Mouse (Mus musculus): ENCODE results near the gene Zfp579. TPM values are rescaled to one million over a fixed set of nuclear protein-coding genes. Genes with fewer than 3 reads are reported as not detected.

The Zfp579 gene
- polyA plus RNA-seq, 1 experiment from 2014 or later = 49.2 TPM

- Histone ChIP-seq H3K36me3 (ENCODE audit: control insufficient read depth, insufficient read depth, low read length) (no peaks in the 10 kb centered on the region), H3K4me2 (ENCODE audit: low read length) (no peak overlapping the region), H3K27ac (ENCODE audit: low read depth, low read length) (no peak overlapping the region), H3K4me3 (ENCODE audit: low read length) (no peak overlapping the region), H3K4me1 (ENCODE audit: control insufficient read depth, insufficient read depth, low read depth, low read length) (no peaks in the 10 kb centered on the region), H3K27me3 (replicated peaks; ENCODE audit: control insufficient read depth, insufficient read depth, low read length) (no peaks in the 10 kb centered on the region), H3K9ac (ENCODE audit: low read depth, low read length) (no peak overlapping the region), H3K9me3 (ENCODE audit: control insufficient read depth, low read length) (no peaks in the 10 kb centered on the region)
- ATAC-seq = no peak
- 78% methylated on average over 18 of the region's 18 CpGs for WGBS
These were observed 23.5 kb downstream of the Zfp579 start for GRCm38 (mm10) chr7:4972321-4973047.

- H3K4me1 ChIP-seq (ENCODE audit: control insufficient read depth, insufficient read depth, low read depth, low read length) = no peaks in the 10 kb centered on the region
- H3K9me3 ChIP-seq (ENCODE audit: control insufficient read depth, low read length) = no peaks in the 10 kb centered on the region
- no peak overlapping the region for H3K4me2 ChIP-seq (ENCODE audit: low read length)
- no peak overlapping the region for H3K9ac ChIP-seq (ENCODE audit: low read depth, low read length)
- WGBS = 26% methylated on average over 7 of the region's 7 CpGs
- no peak overlapping the region for H3K4me3 ChIP-seq (ENCODE audit: low read length)
- no peak for ATAC-seq
- no peaks in the 10 kb centered on the region for H3K36me3 ChIP-seq (ENCODE audit: control insufficient read depth, insufficient read depth, low read length)
- no peaks in the 10 kb centered on the region for H3K27me3 ChIP-seq (replicated peaks; ENCODE audit: control insufficient read depth, insufficient read depth, low read length)
- no peak overlapping the region for H3K27ac ChIP-seq (ENCODE audit: low read depth, low read length)
These were observed 24.2 kb downstream of the Zfp579 start for GRCm38 (mm10) chr7:4971710-4972109.

DNA sequence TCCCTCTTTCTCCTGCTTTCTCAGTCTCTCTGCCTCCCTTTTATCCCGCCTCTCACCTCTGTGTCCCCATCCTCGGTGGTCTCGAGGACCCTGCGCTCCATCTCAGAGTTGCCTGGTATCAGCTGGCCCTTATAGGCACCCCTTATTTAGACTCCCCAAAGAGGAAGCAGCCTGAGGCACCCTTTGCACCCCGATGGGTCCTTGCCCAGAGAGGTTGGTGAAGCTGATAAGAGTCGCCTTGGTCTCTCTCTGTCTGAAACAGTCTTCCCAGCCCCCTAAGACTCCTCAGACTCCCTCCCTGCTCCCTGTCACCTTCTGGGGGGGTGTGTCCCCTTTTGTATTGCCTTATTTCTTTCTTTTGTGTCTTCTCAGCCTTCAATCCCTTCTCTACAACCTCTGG is 24.9 kb downstream of the Zfp579 start, which contains the start of gene Sbk3:
Sbk3 (minus strand) TSS at position 101 of the 400 bp plus-strand sequence.
- H3K4me2 ChIP-seq (ENCODE audit: low read length) = no peak within 1 kb of the TSS
- ATAC-seq = no peak
- H3K27me3 ChIP-seq (replicated peaks; ENCODE audit: control insufficient read depth, insufficient read depth, low read length) = 0 out of 2 replicates have a peak, but pooled peaks cover 2% of the 10 kb centered on the region
- no peaks in the 10 kb centered on the region for H3K36me3 ChIP-seq (ENCODE audit: control insufficient read depth, insufficient read depth, low read length)
- H3K27ac ChIP-seq (ENCODE audit: low read depth, low read length) = no peak within 1 kb of the TSS
- no peak within 1 kb of the TSS for H3K4me3 ChIP-seq (ENCODE audit: low read length)
- H3K4me1 ChIP-seq (ENCODE audit: control insufficient read depth, insufficient read depth, low read depth, low read length) = no peaks in the 10 kb centered on the region
- H3K9me3 ChIP-seq (ENCODE audit: control insufficient read depth, low read length) = no peaks in the 10 kb centered on the region
- 42% methylated on average over 6 of the region's 6 CpGs for WGBS
- no peak within 1 kb of the TSS for H3K9ac ChIP-seq (ENCODE audit: low read depth, low read length)

DNA sequence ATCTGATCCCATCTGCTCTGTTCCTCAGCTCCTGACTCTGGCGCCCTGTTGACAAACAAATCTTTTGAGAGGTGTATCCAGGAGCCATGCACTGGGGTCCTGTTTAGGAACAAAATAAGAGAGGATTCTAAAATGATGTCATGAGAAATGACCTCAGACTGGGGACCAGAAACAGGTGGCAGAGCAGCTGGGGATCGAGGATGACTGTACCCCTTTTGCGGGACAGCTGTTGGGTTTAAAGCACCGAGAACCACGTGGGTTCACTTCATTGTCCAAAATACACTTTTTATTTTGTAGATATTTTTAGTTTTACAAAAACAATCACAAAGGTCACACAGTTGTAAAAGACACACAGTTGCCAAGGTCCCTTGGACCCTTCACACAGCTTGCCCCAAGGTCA is 31.0 kb downstream of the Zfp579 start:
- no peak overlapping the region for H3K4me3 ChIP-seq (ENCODE audit: low read length)
- 81% methylated on average over 5 of the region's 5 CpGs for WGBS
- ATAC-seq = no peak

DNA sequence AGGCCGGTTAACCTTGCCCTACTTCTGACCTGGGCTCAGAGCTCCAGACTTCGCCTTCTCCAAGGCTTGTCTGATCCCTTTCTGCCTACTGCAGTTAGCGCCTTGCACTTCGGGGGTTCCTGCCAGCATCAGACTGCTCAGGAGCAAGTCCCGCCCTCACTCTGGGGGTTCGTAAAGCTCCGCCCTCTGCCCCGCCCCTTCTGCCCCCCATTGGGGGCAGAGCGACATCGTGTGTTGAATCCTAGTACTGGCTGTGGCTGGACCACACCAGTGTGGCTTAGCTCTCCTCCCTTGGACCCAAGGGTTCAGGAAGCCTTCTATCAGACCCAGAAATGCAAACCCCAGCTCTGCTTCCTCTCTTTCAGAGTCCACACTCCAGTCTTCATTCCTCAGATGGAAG is 31.7 kb downstream of the Zfp579 start, which contains the start of gene Sbk2:
Sbk2 (minus strand) TSS at position 135 of the 400 bp plus-strand sequence.
- Histone ChIP-seq H3K4me3 (ENCODE audit: low read length) (no peak within 1 kb of the TSS), H3K27ac (ENCODE audit: low read depth, low read length) (no peak within 1 kb of the TSS), H3K4me2 (ENCODE audit: low read length) (peak within 1 kb of the TSS; percentile 27; the same call in 1 of the 2 replicates), H3K4me1 (ENCODE audit: control insufficient read depth, insufficient read depth, low read depth, low read length) (no peaks in the 10 kb centered on the region; the same call in 1 of the 2 replicates), H3K9me3 (ENCODE audit: control insufficient read depth, low read length) (no peaks in the 10 kb centered on the region), H3K36me3 (ENCODE audit: control insufficient read depth, insufficient read depth, low read length) (no peaks in the 10 kb centered on the region), H3K9ac (ENCODE audit: low read depth, low read length) (no peak within 1 kb of the TSS), H3K27me3 (replicated peaks; ENCODE audit: control insufficient read depth, insufficient read depth, low read length) (0 out of 2 replicates have a peak, but pooled peaks cover 2% of the 10 kb centered on the region)
- ATAC-seq = peak; percentile 77
- WGBS = 8% methylated on average over 10 of the region's 10 CpGs

More for the DNA sequence above, 31.0 kb downstream of the Zfp579 start:
- Histone ChIP-seq H3K9me3 (ENCODE audit: control insufficient read depth, low read length) (no peaks in the 10 kb centered on the region), H3K36me3 (ENCODE audit: control insufficient read depth, insufficient read depth, low read length) (no peaks in the 10 kb centered on the region), H3K27me3 (replicated peaks; ENCODE audit: control insufficient read depth, insufficient read depth, low read length) (0 out of 2 replicates have a peak, but pooled peaks cover 2% of the 10 kb centered on the region), H3K4me1 (ENCODE audit: control insufficient read depth, insufficient read depth, low read depth, low read length) (no peaks in the 10 kb centered on the region; the same call in 1 of the 2 replicates), H3K27ac (ENCODE audit: low read depth, low read length) (no peak overlapping the region), H3K9ac (ENCODE audit: low read depth, low read length) (no peak overlapping the region), H3K4me2 (ENCODE audit: low read length) (no peak overlapping the region)

GRCm38 (mm10) chr7:4963527-4963926 is 32.4 kb downstream of the Zfp579 start:
- no peaks in the 10 kb centered on the region; the same call in 1 of the 2 replicates for H3K4me1 ChIP-seq (ENCODE audit: control insufficient read depth, insufficient read depth, low read depth, low read length)
- H3K4me2 ChIP-seq (ENCODE audit: low read length) = no peak overlapping the region
- no peaks in the 10 kb centered on the region for H3K9me3 ChIP-seq (ENCODE audit: control insufficient read depth, low read length)
- WGBS = 87% methylated on average over 5 of the region's 5 CpGs
- H3K27ac ChIP-seq (ENCODE audit: low read depth, low read length) = no peak overlapping the region
- H3K36me3 ChIP-seq (ENCODE audit: control insufficient read depth, insufficient read depth, low read length) = no peaks in the 10 kb centered on the region
- no peak overlapping the region for H3K4me3 ChIP-seq (ENCODE audit: low read length)
- no peak for ATAC-seq
- H3K27me3 ChIP-seq (replicated peaks; ENCODE audit: control insufficient read depth, insufficient read depth, low read length) = 0 out of 2 replicates have a peak, but pooled peaks cover 2% of the 10 kb centered on the region
- no peak overlapping the region for H3K9ac ChIP-seq (ENCODE audit: low read depth, low read length)

DNA sequence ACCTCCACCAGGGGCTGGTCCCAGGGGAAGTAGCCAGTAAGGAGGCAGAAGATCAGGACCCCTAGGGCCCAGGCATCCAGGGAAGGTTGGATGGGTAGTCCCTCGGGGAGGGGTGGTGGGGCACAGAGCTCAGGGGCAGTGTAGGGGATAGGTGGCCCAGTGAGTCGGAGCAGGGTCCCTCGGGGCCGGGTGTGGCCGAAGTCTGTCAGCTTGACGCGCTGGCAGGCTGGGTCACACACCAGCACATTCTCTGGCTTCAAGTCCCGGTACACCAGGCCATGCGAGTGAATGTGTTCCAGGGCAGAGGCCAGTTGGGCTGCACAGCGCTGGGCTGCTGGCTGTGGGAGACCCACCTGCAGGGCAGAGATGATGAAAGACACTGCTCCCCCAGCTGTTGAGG is 38.6 kb downstream of the Zfp579 start:
- ATAC-seq = no peak
- Histone ChIP-seq H3K4me2 (ENCODE audit: low read length) (no peak overlapping the region), H3K4me1 (ENCODE audit: control insufficient read depth, insufficient read depth, low read depth, low read length) (no peaks in the 10 kb centered on the region), H3K36me3 (ENCODE audit: control insufficient read depth, insufficient read depth, low read length) (no peaks in the 10 kb centered on the region), H3K27ac (ENCODE audit: low read depth, low read length) (no peak overlapping the region), H3K9me3 (ENCODE audit: control insufficient read depth, low read length) (no peaks in the 10 kb centered on the region), H3K4me3 (ENCODE audit: low read length) (no peak overlapping the region), H3K27me3 (replicated peaks; ENCODE audit: control insufficient read depth, insufficient read depth, low read length) (no peaks in the 10 kb centered on the region), H3K9ac (ENCODE audit: low read depth, low read length) (no peak overlapping the region)
- 91% methylated on average over 10 of the region's 10 CpGs for WGBS

DNA sequence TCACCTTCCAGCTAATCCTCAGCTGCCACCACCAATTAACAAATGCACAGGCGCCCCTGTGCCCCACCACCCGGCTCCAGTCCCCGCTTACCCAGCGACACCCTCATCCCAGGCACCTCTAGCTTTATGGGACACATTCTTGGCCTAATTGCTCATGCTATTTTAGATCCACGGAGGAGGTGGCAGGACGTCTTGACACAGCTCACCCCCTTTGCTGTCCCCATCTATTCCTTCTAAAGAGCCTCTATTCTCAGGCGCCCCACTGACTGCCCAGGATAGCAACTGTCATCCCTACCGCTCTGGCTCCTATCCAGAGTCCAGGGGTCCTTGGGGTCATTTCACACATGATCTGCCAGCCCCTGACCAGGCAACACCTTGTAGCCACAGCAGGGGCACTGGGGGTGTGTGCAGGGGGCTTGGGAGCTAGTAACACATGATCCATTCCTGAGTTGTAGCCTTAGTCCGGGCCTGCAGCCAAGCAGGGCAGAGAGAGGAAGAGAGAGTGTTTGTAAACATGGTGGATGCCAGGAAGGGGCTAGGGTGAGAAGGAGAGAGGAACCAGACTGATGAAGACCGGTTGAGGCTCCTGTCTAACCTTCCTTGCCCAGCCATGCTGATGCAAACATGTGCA is 42.0 kb downstream of the Zfp579 start:
- no peaks in the 10 kb centered on the region for H3K9me3 ChIP-seq (ENCODE audit: control insufficient read depth, low read length)
- no peak for ATAC-seq

DNA sequence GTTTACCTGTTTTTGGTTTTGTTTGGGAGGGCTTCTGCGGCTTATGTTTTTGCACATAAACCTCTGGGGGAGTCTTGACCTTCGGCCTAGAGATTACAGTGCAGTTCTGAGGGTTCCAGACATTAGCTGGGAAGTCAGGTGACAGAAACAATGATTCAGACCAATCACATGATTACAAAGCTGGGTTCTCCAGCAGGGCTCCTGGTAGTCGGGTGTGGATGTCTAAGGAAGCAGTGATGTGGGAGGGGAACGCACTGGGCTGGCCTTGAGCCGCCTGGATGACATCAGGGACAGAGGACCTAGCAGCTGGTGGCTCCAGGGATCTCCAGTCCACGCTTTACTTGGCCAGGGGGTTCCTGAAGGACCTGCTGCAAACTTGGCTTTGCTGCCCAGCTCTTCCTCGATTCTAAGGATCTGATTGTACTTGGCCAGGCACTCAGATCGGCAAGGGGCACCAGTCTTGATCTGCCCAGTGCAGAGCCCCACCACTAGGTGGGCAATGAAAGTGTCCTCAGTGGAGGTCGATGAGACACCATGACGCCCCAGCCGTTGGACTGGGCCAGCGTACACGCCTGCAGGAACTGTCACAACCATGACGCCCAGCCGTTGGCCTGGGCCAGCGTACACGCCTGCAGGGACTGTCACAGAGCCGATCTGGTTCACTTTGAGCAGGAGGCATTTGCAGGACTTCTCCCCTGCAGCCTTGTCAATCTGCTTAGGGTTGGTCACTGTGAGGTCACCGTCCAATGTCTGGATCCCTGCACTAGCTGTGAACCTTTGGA is 45.2 kb downstream of the Zfp579 start:
- Histone ChIP-seq H3K4me1 (ENCODE audit: control insufficient read depth, insufficient read depth, low read depth, low read length) (no peaks in the 10 kb centered on the region), H3K4me2 (ENCODE audit: low read length) (no peak overlapping the region), H3K27ac (ENCODE audit: low read depth, low read length) (no peak overlapping the region), H3K27me3 (replicated peaks; ENCODE audit: control insufficient read depth, insufficient read depth, low read length) (no peaks in the 10 kb centered on the region), H3K4me3 (ENCODE audit: low read length) (no peak overlapping the region), H3K9me3 (ENCODE audit: control insufficient read depth, low read length) (no peaks in the 10 kb centered on the region), H3K9ac (ENCODE audit: low read depth, low read length) (no peak overlapping the region), H3K36me3 (ENCODE audit: control insufficient read depth, insufficient read depth, low read length) (no peaks in the 10 kb centered on the region)
- WGBS = 85% methylated on average over 19 of the region's 19 CpGs
- ATAC-seq = no peak

More for the DNA sequence above, 42.0 kb downstream of the Zfp579 start:
- 37% methylated on average over 10 of the region's 10 CpGs for WGBS
- no peaks in the 10 kb centered on the region for H3K4me1 ChIP-seq (ENCODE audit: control insufficient read depth, insufficient read depth, low read depth, low read length)
- no peak overlapping the region for H3K4me2 ChIP-seq (ENCODE audit: low read length)
- no peaks in the 10 kb centered on the region for H3K36me3 ChIP-seq (ENCODE audit: control insufficient read depth, insufficient read depth, low read length)
- no peak overlapping the region for H3K4me3 ChIP-seq (ENCODE audit: low read length)
- H3K27me3 ChIP-seq (replicated peaks; ENCODE audit: control insufficient read depth, insufficient read depth, low read length) = no peaks in the 10 kb centered on the region
- no peak overlapping the region for H3K27ac ChIP-seq (ENCODE audit: low read depth, low read length)
- H3K9ac ChIP-seq (ENCODE audit: low read depth, low read length) = no peak overlapping the region

All from hindbrain, embryonic 16.5 days (tissue).